Mouse (Mus musculus) B cell, adult 67 days (primary cell): ENCODE results near the gene Mup9. TPM values are rescaled to one million over a fixed set of nuclear protein-coding genes. Genes with fewer than 3 reads are reported as not detected.

Experiments used
- total RNA-seq, 2 experiments: library from RNA; stranded (reverse); gene quantifications; 4 replicates each; pipeline ENCODE4 v1.2.4; 2023

Mup9 gene
- not detected for total RNA-seq

DNA sequence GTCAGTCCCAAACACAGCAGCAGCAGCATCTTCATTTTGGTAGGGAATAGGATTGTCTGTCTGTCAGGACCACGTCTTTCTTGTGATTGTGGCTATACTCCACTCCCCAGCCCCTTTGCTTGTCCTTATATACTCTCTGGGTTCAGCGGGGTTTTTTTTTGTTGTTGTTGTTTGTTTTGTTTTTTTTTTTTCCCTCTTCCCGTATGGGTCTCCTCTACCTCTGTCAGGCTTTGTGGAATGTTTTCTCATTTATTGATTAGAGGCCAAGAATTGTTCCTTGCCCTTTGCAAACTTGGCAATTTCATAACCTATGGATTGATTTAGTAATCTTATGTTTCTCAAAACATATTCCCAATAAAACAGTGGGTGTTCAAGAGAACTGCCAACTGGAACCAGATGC lies at the start of gene Mup9:
Mup9 (minus strand) TSS at position 101 of the 400 bp plus-strand sequence.

Other genes starting within 250 kb of the Mup9 start
- not detected for gene Mup8, start 199.4 kb downstream of the Mup9 start, total RNA-seq
- gene Mup1, start 80.0 kb upstream of the Mup9 start, total RNA-seq = not detected
- not detected for gene Mup10, start 160.2 kb upstream of the Mup9 start, total RNA-seq
- not detected for gene Mup11, start 240.5 kb upstream of the Mup9 start, total RNA-seq